Mouse (Mus musculus): ENCODE data around the gene Gm28576.
"Not testable (repeated sequence)": the region's sequence is repeated elsewhere in the genome, so short reads cannot be mapped to it uniquely, and the experiment has no call there.

The Gm28576 gene

DNA sequence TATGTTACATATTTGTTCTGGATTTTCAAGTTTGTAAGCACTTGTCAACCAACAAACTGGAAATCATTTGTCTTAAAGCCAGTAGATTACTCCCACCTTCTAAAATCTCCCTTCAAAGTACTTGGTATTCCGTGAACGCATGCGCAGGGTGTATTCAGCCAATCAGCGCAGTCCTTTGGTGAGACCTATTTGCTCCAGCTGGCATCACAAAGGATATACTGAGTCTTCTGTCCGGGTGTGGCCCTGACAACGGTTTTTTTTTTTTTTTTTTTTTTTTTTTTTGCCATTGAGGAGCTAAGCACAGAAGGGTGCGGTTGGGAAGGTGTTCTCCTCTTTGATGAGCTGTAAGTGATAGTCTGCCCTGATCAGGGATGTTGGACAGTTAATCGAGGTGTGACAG is at the start of gene Gm28576:
Gene Gm28576, plus strand, starts transcription at position 301 of the 400 bp plus-strand sequence.
- not testable (repeated sequence) for DNase-seq (ENCODE audit: low spot score)
